Mouse (Mus musculus) hindbrain, embryonic 16.5 days (tissue): ENCODE results near the gene Sdhd. TPM values are rescaled to one million over a fixed set of nuclear protein-coding genes. Genes with fewer than 3 reads are reported as not detected.
A peak's percentile ranks its signal among the peaks of the same experiment; 100 is the strongest.

ENCODE experiments used
- ATAC-seq: fragments of 200-750 bp; cut with Nextera tagmentation; 2 replicates; pipeline ENCODE4 v1.8.0; 2017; ENCODE audit warnings: moderate TSS enrichment, moderate library complexity
- H3K27ac ChIP-seq: fragments of 300-500 bp; sonication (generic); 2 replicates; pipeline ENCODE4 v1.5.1; 2014; ENCODE audit warnings: low read depth, mild to moderate bottlenecking, control low read depth, low read length, moderate library complexity
- H3K27me3 ChIP-seq: fragments of 300-500 bp; sonication (generic); replicated peaks from 2 replicates; pipeline ENCODE4 v1.6.1; 2014; ENCODE audit warnings: low read length; ENCODE audit not compliant: control insufficient read depth, insufficient read depth
- H3K36me3 ChIP-seq: fragments of 300-500 bp; sonication (generic); 2 replicates; pipeline ENCODE4 v1.6.1; 2014; ENCODE audit warnings: mild to moderate bottlenecking, low read length, moderate library complexity, mixed read lengths; ENCODE audit not compliant: control insufficient read depth, insufficient read depth
- H3K4me1 ChIP-seq: fragments of 300-500 bp; sonication (generic); 2 replicates; pipeline ENCODE4 v1.6.1; 2014; ENCODE audit warnings: low read depth, low read length; ENCODE audit not compliant: control insufficient read depth, insufficient read depth
- H3K4me2 ChIP-seq: fragments of 300-500 bp; sonication (generic); 2 replicates; pipeline ENCODE4 v1.6.1; 2014; ENCODE audit warnings: mild to moderate bottlenecking, low read length, control low read depth, moderate library complexity
- H3K4me3 ChIP-seq: fragments of 300-500 bp; sonication (generic); 2 replicates; pipeline ENCODE4 v1.5.1; 2014; ENCODE audit warnings: mild to moderate bottlenecking, low read length, control low read depth, moderate library complexity
- H3K9ac ChIP-seq: fragments of 300-500 bp; sonication (generic); 2 replicates; pipeline ENCODE4 v1.6.1; 2014; ENCODE audit warnings: low read depth, mild to moderate bottlenecking, control low read depth, low read length, moderate library complexity
- H3K9me3 ChIP-seq: fragments of 300-500 bp; sonication (generic); 2 replicates; pipeline ENCODE4 v1.6.1; 2014; ENCODE audit warnings: mild to moderate bottlenecking, low read length, moderate library complexity; ENCODE audit not compliant: control insufficient read depth
- WGBS: fragments of 180-500 bp; shearing (Covaris S2); extraction: QIAGEN DNeasy Blood & Tissue Kit; methylation state at CpG from one replicate; pipeline ENCODE4 v1.1.7; 2014; 5-methylcytosine and 5-hydroxymethylcytosine counted together
- polyA plus RNA-seq: library from polyadenylated mRNA; unstranded; fragments of >200 nt; fragmentation: Nextera tagmentation; extraction: Ambion mirVana; gene quantifications from 2 replicates; pipeline ENCODE4 v1.2.1, GENCODE M21; 2015

The Sdhd gene
- polyA plus RNA-seq, 1 experiment from 2014 or later: 319 TPM

DNA sequence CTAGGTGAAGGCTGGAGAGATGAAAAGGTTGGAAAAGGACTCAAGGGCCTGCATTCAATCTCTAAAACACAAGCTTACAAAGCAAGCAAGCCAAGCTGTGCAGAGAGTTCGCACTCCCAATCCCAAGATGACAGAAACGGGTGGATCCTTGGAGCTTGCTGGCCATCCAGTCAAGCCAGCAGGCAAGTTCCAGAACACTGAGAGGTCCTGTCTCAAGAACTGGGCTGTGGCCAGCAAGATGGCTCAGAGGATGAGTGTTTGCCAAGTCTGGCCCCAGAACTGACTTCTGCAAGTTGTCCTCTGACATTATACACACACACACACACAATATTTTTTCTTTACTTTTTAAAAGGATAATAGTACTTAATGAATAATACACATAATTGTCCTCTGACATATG, 35.7 kb downstream of the Sdhd start:
- 89% methylated on average over 2 of the region's 2 CpGs for WGBS

DNA sequence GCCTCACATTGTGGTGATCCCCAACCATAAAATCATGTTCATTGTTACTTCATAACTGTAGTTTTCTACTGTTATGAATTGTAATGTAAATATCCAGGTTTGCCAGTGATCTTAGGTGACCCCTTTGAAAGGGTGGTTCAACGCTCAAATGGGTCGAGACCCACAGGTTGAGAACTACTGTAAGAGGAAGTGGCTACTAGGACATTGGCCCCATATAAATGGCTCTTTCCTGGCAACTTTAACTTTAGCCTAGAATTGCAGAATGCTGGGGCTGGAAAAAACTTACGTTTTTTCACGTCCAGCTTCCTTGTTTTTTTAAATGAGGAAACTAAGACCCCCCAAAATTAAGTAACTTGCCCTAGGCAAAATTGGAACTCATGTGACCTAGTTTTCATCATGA, 36.2 kb downstream of the Sdhd start:
- Histone ChIP-seq H3K36me3 (no peaks in the 10 kb centered on the region), H3K9me3 (no peaks in the 10 kb centered on the region), H3K27me3 (no peaks in the 10 kb centered on the region), H3K27ac (no peak overlapping the region), H3K9ac (no peak overlapping the region), H3K4me2 (no peak overlapping the region), H3K4me3 (no peak overlapping the region), H3K4me1 (no peaks in the 10 kb centered on the region)
- 92% methylated on average over 4 of the region's 4 CpGs for WGBS
- no peak for ATAC-seq

More for the DNA sequence above, 35.7 kb downstream of the Sdhd start:
- no peaks in the 10 kb centered on the region for H3K4me1 ChIP-seq
- ATAC-seq: no peak
- no peaks in the 10 kb centered on the region for H3K9me3 ChIP-seq
- H3K27me3 ChIP-seq: no peaks in the 10 kb centered on the region
- H3K36me3 ChIP-seq: no peaks in the 10 kb centered on the region
- no peak overlapping the region for H3K4me3 ChIP-seq
- no peak overlapping the region for H3K27ac ChIP-seq
- H3K4me2 ChIP-seq: no peak overlapping the region
- H3K9ac ChIP-seq: no peak overlapping the region

DNA sequence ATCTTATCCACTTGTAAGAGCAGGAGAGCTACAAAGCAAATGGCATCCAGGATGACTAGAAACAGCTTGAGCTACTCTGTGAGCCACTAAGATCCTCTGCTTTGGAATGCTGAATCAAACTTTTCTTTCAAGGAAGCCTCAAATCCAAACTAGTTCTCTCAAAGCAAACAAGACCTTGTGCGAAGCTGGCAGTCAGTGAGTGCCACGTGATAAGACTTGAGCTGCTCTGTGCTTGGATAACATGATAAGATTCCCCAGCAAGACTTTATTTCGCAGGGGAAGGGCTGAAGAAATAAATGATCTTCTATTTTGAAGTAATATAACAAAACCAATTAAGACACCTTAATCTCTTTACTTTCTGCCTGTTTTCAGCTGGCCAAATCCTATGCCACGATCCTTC, 37.7 kb downstream of the Sdhd start:
- 80% methylated on average over 4 of the region's 4 CpGs for WGBS
- H3K27me3 ChIP-seq: no peaks in the 10 kb centered on the region
- peaks cover 3% of the 10 kb centered on the region; the same call in 1 of the 2 replicates for H3K9me3 ChIP-seq
- no peak overlapping the region for H3K4me3 ChIP-seq
- no peak overlapping the region for H3K9ac ChIP-seq
- no peak overlapping the region for H3K4me2 ChIP-seq
- no peak overlapping the region for H3K27ac ChIP-seq
- ATAC-seq: no peak
- no peaks in the 10 kb centered on the region for H3K4me1 ChIP-seq
- no peaks in the 10 kb centered on the region for H3K36me3 ChIP-seq

DNA sequence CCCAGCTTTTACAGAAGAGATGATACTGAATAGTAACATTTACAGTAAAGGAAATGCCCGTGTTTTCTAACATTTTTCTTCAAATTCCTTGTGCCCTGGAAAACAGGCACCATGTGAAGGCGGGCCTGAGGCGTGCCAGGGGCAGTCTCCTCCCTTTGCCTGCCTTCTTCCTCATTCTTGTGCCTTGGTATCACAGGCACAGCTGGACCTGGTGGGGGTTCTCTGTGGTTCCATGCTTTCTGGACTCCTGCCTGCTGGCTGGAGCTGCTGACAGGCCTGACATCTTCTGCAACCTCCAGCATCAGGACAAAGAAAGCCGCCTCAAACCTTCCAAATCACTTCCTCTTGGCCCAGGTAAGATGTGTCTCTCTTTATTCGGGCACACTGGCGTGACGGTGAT, 38.4 kb downstream of the Sdhd start:
- H3K27me3 ChIP-seq: no peaks in the 10 kb centered on the region
- no peak for ATAC-seq
- no peak overlapping the region for H3K4me3 ChIP-seq
- 73% methylated on average over 7 of the region's 7 CpGs for WGBS
- H3K4me1 ChIP-seq: no peaks in the 10 kb centered on the region
- no peaks in the 10 kb centered on the region for H3K36me3 ChIP-seq
- peaks cover 3% of the 10 kb centered on the region; the same call in 1 of the 2 replicates for H3K9me3 ChIP-seq
- no peak overlapping the region for H3K4me2 ChIP-seq
- no peak overlapping the region for H3K27ac ChIP-seq
- H3K9ac ChIP-seq: no peak overlapping the region

DNA sequence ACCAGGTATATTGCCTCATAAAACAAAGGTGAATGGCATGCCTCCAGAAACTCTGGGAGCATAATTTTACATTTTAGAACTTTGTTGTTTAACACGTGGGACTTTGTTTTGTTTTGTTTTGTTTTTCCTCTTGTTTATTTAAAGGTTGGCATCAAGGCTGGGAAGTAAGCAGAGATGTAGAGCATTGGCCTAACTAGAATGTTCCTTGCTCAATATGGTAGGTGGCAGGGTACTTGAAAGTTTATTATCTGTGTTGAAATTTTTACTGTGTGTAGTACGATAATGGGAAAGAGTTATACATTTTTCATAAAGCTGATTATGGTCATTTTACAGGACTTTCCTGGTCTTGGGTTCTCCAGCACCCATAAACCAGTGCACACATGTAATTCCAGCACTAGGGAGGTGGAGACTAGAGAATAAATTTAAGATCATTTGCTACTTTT, 41.7 kb downstream of the Sdhd start:
- no peaks in the 10 kb centered on the region for H3K4me1 ChIP-seq
- no peak overlapping the region for H3K9ac ChIP-seq
- H3K27ac ChIP-seq: no peak overlapping the region
- no peak for ATAC-seq
- H3K36me3 ChIP-seq: no peaks in the 10 kb centered on the region
- 90% methylated on average over 2 of the region's 2 CpGs for WGBS
- H3K9me3 ChIP-seq: peaks cover 3% of the 10 kb centered on the region; the same call in 1 of the 2 replicates
- no peak overlapping the region for H3K4me2 ChIP-seq
- no peak overlapping the region for H3K4me3 ChIP-seq
- H3K27me3 ChIP-seq: no peaks in the 10 kb centered on the region

DNA sequence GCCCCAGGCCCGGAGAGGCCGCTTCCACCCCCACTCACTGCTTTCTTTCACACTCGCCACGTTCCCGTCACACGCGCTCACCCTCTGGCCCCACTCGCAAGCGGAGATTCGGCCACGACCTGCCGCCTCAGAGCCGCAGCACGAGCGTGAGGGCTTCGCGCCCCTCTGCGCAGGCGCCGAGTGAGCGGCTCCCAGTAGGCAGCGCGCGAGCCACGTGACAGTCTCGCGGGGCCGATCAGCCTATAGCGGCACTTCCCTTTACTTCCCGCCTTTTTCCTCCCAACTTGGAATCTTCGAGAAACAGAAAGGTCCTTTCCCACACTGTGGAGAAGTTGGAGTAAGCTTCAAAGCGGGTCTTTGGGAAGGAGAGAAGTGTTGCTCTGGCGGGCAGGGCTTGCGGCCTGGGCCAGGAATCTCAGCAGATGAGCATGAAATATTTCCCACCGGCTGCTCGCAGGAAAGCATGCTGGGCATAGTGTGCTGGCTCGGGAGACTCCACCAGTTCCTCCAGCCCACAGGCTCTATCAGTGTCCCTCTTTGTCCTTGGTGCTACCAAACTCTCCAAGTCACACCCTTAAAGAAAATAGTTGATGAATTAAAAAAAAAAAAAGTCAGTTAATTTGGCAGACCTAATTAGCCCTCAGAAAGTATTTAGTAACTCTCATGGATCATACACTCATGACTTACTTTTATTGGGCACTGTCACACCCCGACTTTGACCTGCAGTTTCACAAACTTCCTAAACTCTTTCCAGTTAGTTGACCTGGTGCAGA, 42.3 kb downstream of the Sdhd start, which contains the start of gene Tex12:
Gene Tex12 (minus strand): TSS at position 181 of the 773 bp plus-strand sequence.
- no peak within 1 kb of the TSS for H3K27ac ChIP-seq
- H3K9me3 ChIP-seq: peaks cover 3% of the 10 kb centered on the region; the same call in 1 of the 2 replicates
- H3K9ac ChIP-seq: no peak within 1 kb of the TSS
- H3K4me3 ChIP-seq: no peak within 1 kb of the TSS
- no peaks in the 10 kb centered on the region for H3K27me3 ChIP-seq
- WGBS: 89% methylated on average over 38 of the region's 38 CpGs
- ATAC-seq: no peak
- H3K36me3 ChIP-seq: no peaks in the 10 kb centered on the region
- no peaks in the 10 kb centered on the region for H3K4me1 ChIP-seq
- H3K4me2 ChIP-seq: no peak within 1 kb of the TSS

DNA sequence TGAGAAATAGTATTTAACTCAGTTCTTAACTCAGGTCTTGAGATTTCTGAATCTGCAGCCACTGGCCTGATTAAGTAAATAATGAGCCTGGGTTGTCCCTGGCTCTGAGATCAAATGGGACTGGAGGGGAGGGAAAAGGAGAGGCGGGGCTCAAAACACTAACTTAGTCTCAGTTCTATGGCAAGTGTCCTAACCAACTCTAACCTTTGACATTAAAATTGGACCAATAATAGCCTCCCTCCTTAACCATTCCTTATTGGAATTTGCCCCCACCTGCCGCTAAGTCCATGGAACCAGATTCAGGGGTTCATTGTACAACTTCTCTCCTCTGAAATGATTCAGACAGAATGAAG, 48.5 kb downstream of the Sdhd start, which contains the start of gene Bco2:
Gene Bco2 (minus strand): TSS at position 88 of the 353 bp plus-strand sequence.
- H3K36me3 ChIP-seq: no peaks in the 10 kb centered on the region
- peaks cover 6% of the 10 kb centered on the region for H3K4me1 ChIP-seq
- peak within 1 kb of the TSS; percentile 55 for H3K4me2 ChIP-seq
- H3K27ac ChIP-seq: peak within 1 kb of the TSS; percentile 69
- peak within 1 kb of the TSS; percentile 39 for H3K9ac ChIP-seq
- ATAC-seq: peak; percentile 64
- no peaks in the 10 kb centered on the region for H3K27me3 ChIP-seq
- H3K4me3 ChIP-seq: peak within 1 kb of the TSS; percentile 31
- 24% methylated on average over 2 of the region's 2 CpGs for WGBS
- no peaks in the 10 kb centered on the region for H3K9me3 ChIP-seq

DNA sequence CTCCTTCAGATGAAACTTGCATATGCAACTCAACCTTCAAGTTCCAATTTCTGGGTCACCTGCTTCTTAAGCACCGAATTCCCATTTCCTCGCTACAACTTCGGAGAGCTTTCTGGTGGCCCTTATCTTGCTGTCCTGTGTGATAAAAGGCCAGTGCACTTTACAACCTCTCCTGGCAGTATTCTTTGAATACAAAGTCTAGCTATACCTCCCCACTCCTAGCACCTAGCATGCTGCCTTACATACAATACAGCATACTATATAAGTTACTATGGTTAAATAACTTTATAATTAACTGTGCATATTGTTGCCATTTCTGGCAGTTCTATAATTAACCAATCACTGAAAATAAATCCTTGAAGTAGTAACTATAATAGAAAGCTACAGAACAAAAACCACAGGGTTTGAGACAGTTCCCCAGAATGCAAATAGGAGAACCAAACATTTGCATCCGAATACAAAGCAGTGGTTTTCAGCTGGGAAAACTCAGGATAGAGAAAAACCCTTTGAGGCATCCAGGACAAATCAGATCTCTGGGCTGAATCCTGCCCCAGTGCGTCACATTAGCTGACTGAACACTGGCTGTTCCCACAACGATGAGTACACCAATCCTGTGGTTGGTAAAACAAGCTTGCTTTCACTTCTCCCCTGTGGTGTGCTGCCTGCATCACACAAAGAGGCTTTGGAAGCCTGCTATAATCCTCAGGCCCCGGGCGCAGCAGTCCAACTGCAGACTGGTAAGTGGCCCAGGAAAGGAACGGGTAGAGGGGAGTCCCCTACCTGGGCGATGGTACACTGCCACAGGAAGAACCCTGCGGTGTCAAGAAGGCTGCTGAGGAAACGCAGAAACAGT, 49.1 kb downstream of the Sdhd start, which contains the start of gene Il18:
Gene Il18 (plus strand): TSS at position 587 of the 853 bp plus-strand sequence.
- Histone ChIP-seq H3K4me1 (peaks cover 6% of the 10 kb centered on the region), H3K9me3 (no peaks in the 10 kb centered on the region), H3K27ac (peak within 1 kb of the TSS; percentile 69), H3K9ac (peak within 1 kb of the TSS; percentile 39), H3K36me3 (no peaks in the 10 kb centered on the region), H3K4me3 (peak within 1 kb of the TSS; percentile 31), H3K27me3 (no peaks in the 10 kb centered on the region), H3K4me2 (peak within 1 kb of the TSS; percentile 55)
- peak; percentile 97 for ATAC-seq
- 22% methylated on average over 12 of the region's 12 CpGs for WGBS

DNA sequence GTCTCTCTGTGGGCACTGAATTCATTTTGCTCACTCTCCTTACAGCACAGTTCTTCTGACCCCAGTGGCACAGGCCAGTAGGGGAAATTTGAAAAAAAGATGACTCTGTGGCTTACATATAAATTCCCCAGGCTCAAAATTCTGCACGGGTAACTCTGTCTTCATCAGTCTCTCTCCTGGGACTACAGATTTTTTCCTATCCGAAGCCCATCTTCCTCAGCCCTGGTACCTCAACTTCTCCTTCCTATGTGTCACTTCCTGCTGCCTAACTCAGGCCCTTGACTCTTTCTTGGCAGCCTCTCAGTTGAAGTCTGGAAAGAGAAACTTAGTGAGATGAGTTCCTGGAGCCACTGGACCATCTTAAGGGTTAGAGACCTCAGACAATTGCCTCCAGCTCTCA, 50.1 kb downstream of the Sdhd start:
- 82% methylated on average over 2 of the region's 2 CpGs for WGBS
- Histone ChIP-seq H3K9ac (no peak overlapping the region), H3K4me2 (no peak overlapping the region), H3K4me1 (peaks cover 6% of the 10 kb centered on the region), H3K27me3 (no peaks in the 10 kb centered on the region), H3K36me3 (no peaks in the 10 kb centered on the region), H3K27ac (no peak overlapping the region), H3K4me3 (no peak overlapping the region), H3K9me3 (no peaks in the 10 kb centered on the region)
- no peak for ATAC-seq
